Mouse (Mus musculus): ENCODE measurements at regions not wholly inside any gene's neighbourhood (a gene's known extent, or its start where the extent isn't known, plus 50 kb on each side); places are given as distances from the start of the nearest gene placed in this dataset.

- H3K79me2 ChIP-seq (replicated peaks; ENCODE audit: control insufficient read depth, insufficient read depth, low read length): no peaks in the 10 kb centered on the region
- no peak overlapping the region for H3K4me3 ChIP-seq
- intact Hi-C loops (cut with DNase I): no loop called here
- 66% methylated on average over 2 of the region's 2 CpGs for WGBS
- DNase-seq: no peak
- H3K9ac ChIP-seq (ENCODE audit: low read depth, low read length): no peak overlapping the region
- H3K27me3 ChIP-seq (ENCODE audit: control insufficient read depth, insufficient read depth, low read length): no peaks in the 10 kb centered on the region
- H3K4me1 ChIP-seq (ENCODE audit: control insufficient read depth, insufficient read depth, low read length): no peaks in the 10 kb centered on the region
- no peak overlapping the region for H3K27ac ChIP-seq
- H3K36me3 ChIP-seq (ENCODE audit: control insufficient read depth, insufficient read depth, low read length): no peaks in the 10 kb centered on the region
- no peak for TF ChIP-seq EP300 (IDR thresholded peaks at IDR 0.05; ENCODE audit: insufficient read depth, low read depth, low read length)
- no peak for TF ChIP-seq POLR2A (IDR thresholded peaks at IDR 0.05; ENCODE audit: insufficient read depth, low read depth, low read length)
- TF ChIP-seq CTCF (IDR thresholded peaks at IDR 0.05): no peak
These were observed 104.4 kb upstream of the Diaph2 start for GRCm38 (mm10) chrX:129645106-129645505.

- no peak for DNase-seq
- H3K4me1 ChIP-seq (ENCODE audit: control insufficient read depth, insufficient read depth, low read length): no peaks in the 10 kb centered on the region
- no peaks in the 10 kb centered on the region for H3K27me3 ChIP-seq (ENCODE audit: control insufficient read depth, insufficient read depth, low read length)
- no peaks in the 10 kb centered on the region for H3K79me2 ChIP-seq (replicated peaks; ENCODE audit: control insufficient read depth, insufficient read depth, low read length)
- H3K27ac ChIP-seq: no peak overlapping the region
- intact Hi-C loops (cut with DNase I): no loop called here
- no peaks in the 10 kb centered on the region for H3K36me3 ChIP-seq (ENCODE audit: control insufficient read depth, insufficient read depth, low read length)
- H3K9ac ChIP-seq (ENCODE audit: low read depth, low read length): no peak overlapping the region
- TF ChIP-seq CTCF (IDR thresholded peaks at IDR 0.05) (no peak), POLR2A (IDR thresholded peaks at IDR 0.05; ENCODE audit: insufficient read depth, low read depth, low read length) (no peak), EP300 (IDR thresholded peaks at IDR 0.05; ENCODE audit: insufficient read depth, low read depth, low read length) (no peak)
- no peak overlapping the region for H3K4me3 ChIP-seq
These were observed 92.6 kb upstream of the Diaph2 start for GRCm38 (mm10) chrX:129656906-129657305.

GRCm38 (mm10) chrX:129690677-129691076 is 58.9 kb upstream of the Diaph2 start:
- Histone ChIP-seq H3K36me3 (ENCODE audit: control insufficient read depth, insufficient read depth, low read length) (no peaks in the 10 kb centered on the region), H3K79me2 (replicated peaks; ENCODE audit: control insufficient read depth, insufficient read depth, low read length) (no peaks in the 10 kb centered on the region), H3K4me1 (ENCODE audit: control insufficient read depth, insufficient read depth, low read length) (no peaks in the 10 kb centered on the region), H3K9ac (ENCODE audit: low read depth, low read length) (no peak overlapping the region), H3K27me3 (ENCODE audit: control insufficient read depth, insufficient read depth, low read length) (no peaks in the 10 kb centered on the region), H3K4me3 (no peak overlapping the region), H3K27ac (no peak overlapping the region)
- 63% methylated on average over 1 of the region's 1 CpGs for WGBS
- intact Hi-C loops (cut with DNase I): no loop called here
- no peak for DNase-seq
- TF ChIP-seq CTCF (IDR thresholded peaks at IDR 0.05): no peak
- TF ChIP-seq EP300 (IDR thresholded peaks at IDR 0.05; ENCODE audit: insufficient read depth, low read depth, low read length): no peak
- no peak for TF ChIP-seq POLR2A (IDR thresholded peaks at IDR 0.05; ENCODE audit: insufficient read depth, low read depth, low read length)
